Mouse (Mus musculus): ENCODE measurements around the gene Trpc6. TPM values are rescaled to one million over a fixed set of nuclear protein-coding genes. Genes with fewer than 3 reads are reported as not detected.

Gene Trpc6
- total RNA-seq (2022), result 10 to 100 TPM; 29.8 to 36.9 (median 32.5) TPM

DNA sequence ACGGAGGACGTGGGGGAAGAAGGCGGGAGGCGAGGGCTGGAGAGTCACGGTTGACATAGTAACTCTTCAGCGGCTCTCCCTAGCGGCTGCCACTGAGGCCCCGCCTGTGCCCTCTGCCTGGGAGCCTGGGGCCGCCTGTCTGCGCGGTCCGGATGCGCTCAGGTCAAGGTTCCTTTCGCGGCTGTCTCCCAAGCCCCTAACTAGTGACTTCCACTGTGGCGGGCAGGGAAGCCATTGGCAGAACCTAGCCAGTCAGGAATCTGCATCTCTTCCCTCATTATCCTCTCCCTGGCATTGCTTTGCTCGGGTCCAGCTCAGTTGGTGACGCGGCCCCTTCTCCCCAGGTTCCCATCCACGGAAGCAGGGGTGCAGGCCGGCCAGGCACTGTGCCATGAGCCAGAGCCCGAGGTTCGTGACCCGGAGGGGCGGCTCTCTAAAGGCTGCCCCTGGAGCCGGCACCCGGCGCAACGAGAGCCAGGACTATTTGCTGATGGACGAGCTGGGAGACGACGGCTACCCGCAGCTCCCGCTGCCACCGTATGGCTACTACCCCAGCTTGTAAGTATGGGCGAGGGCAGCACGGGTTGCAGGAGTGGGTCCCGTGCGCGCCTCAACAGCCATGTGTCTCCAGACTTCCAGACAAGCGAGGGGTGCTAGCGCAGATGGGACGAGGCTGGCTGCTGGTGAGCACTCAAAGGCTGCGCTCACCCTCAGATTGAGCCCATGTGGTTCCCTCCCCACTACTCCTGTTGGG lies at the start of gene Trpc6:
Gene Trpc6 (plus strand): TSS at position 102 of the 754 bp plus-strand sequence.
- peak; percentile 7 to 21 for DNase-seq (ENCODE audit: low spot score in 2 of 2)

DNA sequence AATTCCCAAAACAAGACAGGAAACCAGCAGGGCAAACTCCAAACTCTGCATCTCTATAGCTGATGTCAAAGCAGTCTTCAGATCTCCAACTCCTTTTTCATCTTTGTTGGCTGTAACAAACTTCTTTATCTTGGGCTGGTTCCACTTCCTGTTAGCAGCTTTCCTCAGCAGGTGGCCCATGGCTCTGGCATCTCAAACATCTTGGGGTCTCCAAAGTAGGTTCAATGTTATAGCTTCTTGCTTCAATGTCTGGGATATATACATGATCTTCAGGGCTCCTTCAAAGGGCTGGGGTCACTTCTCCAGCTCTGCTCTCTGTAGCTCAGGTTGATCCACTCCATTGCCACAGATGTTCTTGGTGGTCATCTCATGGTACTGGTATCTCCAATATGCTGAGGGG lies 23.0 kb upstream of the Trpc6 start:
- DNase-seq (ENCODE audit: low spot score in 2 of 2), result no peak

DNA sequence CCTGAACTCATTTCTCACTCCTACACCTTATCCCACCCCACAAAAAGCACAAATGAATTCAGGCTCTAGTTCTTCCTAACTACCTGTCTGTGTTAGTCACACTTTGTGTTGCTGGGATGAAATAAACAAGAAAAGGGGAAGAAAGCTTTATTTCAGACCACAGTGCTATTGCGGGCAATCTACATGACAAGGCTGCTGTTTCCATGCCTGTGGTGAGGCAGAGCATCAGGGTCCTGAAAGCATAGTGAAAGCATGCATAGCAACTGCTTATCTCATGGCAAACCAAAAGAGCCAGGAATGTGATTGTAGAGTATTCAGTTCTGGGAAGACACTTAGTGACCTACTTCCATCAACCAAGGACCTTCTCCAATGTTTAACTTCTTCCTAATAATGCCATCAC lies 10.3 kb upstream of the Trpc6 start:
- no peak for DNase-seq (ENCODE audit: low spot score in 2 of 2)

DNA sequence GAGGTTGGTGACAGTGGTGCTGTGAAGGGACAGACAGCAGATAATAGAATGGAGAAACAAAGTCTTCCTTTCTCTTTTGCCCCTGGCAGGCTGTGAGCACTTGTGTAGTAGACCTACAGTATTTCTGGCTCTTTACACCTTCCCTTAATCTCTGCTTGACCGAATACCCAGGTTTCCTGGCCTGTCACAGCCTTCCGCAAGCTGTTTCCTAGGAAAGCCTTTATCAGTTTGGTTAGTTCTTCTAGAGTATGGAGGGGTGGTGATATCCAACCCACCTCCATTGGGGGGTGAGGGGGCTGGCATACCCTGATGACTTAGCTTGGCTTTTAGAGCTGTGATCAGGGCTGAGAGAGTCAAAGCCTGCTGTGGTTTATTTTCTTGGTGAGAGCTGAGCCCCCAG lies 1.3 kb downstream of the Trpc6 start:
- DNase-seq (ENCODE audit: low spot score in 2 of 2), result no peak

DNA sequence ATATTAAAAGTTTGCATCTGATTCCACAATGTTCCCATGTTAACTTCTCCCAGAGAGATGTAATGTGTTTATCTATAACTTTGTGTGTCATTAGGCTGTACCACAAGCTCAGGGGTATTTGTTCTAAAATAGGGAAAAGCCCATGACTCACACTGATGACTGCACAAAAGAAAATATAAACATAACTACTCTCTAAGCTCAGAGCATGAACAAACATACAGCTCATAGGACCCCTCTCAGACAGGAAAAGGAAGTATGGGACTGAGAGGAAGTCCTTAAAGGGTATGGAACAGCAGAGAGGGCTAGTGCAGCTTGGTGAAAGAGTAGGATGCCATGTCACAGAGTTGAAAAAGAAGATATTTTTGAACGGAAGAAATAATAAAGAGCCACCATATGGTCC lies 14.6 kb downstream of the Trpc6 start:
- DNase-seq (ENCODE audit: low spot score in 2 of 2), result no peak

DNA sequence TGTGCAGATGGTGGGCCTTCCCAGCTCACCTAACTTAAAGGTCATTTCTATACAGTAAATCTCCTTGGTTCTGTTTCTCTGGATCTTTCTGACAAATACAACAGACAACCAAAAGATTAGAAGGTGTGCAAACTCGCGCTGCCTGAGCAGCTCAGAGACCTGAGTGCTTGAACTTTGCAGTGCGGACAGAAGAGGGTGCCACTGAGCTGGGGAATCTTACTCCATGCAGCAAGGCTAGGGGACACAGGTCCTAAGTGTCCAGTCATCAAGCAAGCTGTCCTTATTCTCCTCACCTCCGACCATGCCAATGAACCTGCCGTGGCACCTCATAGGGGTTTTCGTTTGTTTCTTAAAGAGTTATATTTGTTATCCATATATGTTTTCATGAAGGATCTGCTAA lies 48.7 kb downstream of the Trpc6 start:
- no peak for DNase-seq (ENCODE audit: low spot score in 2 of 2)

DNA sequence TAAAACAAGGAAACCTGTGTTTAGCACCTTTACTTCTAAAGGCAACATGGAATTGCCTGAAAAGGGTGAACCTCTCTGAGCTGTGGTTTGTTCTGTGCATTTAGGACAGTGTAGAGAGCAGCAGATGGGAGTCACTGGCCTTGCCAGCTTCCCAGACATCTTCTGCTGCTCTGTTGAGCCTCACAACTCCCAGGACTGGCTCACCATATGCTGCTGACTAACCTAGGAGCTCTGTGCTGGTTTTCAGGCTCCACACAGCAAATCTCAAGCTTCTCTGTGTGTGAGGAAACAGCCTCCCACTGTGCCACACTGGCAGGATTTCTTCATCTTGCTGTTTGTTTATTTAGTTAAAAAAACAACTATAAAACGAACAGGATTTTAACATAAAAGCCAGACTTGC lies 53.1 kb downstream of the Trpc6 start:
- DNase-seq (ENCODE audit: low spot score in 2 of 2), result peak; percentile 19 to 37

DNA sequence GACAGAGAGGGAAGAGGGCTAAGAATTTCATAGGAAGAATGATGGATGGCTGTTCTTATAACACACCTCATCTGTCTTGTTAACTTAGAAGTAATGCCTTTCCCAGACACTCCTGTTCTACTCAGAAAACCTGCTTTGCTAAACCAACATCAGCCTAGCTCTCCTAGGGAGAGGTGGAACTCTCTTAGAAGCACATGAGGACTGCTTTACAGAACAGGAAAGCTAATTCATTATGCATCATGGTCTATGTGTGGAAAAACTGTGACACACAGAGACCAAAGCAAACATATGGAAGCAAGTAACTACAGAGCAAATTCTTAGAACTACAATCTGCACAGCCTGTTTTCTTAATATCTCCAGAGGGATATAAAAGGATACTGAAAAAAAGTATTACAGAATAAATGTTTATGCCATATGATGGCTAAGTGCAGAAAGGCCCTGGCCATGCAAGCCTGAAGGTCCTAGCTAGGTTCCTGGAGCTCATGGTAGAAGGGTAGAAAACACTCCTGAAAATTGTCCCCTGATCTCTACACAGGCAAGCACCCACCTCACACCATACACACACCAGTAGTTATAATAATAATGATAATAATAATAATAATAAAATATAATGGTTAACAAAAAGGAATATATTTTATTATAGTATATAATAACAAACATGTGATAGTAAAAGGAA lies 63.0 kb downstream of the Trpc6 start:
- DNase-seq (ENCODE audit: low spot score in 2 of 2), result no peak

DNA sequence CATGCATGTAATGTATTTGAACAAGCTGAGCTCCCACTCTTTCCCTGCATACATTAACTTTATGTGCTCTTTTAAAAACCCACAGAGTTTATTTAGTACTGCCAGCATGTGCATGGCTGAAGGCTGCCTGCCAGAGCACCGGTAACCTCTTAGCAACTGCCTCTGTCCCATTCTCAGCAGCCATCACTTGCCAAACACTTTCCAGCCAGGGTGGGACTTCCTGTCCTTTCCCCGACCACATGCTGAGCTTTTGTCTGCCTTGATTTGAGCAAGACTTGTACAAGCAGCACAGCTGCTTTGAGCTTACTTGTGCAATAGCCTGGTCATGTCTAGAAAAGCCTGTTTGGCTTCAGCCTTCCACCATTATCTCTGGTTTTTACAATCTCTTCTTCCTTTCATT lies 90.4 kb downstream of the Trpc6 start:
- DNase-seq (ENCODE audit: low spot score in 2 of 2), result peak in 1 of 2 experiments; percentile 3

DNA sequence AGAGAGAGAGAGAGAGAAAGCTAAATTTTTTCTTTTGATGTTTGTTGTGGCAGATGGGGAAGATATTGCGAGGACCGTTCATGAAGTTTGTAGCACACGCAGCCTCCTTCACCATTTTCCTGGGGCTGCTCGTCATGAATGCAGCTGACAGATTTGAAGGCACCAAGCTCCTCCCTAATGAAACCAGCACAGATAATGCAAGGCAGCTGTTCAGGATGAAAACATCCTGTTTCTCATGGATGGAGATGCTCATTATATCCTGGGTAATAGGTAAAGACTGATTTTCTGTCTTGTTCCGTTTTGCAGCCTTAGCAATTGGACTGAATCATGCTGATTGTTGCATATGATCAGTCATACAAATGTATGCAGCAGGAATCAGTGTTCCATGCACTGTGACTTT lies 99.5 kb downstream of the Trpc6 start:
- no peak for DNase-seq (ENCODE audit: low spot score in 2 of 2)

DNA sequence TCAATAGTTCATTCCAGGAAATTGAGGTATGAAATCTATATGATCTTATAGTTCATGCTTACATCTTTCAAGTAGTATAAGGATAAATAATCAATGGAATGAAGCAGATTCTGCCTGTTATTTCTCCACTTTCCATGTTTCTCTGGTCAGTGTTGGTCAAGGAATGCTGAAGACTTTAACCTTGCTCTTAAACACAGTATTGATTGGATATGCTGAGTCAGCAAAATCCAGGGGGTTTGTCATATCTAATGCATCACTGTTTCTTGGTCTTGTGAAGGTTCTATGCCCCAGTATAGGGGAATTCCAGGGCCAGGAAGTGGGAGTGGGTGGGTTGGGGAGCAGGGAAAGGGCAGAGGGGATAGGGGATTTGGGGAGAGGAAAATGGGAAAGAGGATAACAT lies 111.4 kb downstream of the Trpc6 start:
- DNase-seq (ENCODE audit: low spot score in 2 of 2), result no peak

DNA sequence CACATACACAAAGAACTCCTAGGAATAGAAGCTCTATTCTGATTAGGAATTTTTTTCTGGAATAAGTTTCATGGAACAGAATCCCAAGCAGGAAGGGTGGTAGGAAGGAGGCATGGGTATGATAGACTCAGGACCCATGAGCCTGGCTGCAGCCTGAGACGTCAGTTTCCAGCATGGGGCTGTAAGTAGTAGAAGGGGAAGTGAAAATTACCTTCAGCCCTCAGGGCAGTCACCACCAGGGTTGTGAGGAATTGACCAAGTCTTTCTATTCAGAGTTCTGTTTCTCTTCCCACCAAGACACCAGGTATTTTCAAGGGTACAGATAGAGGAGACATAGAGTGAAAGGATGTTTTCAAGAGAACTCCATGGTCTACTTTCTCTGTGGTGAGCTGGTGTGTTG lies 129.0 kb downstream of the Trpc6 start:
- DNase-seq (ENCODE audit: low spot score in 2 of 2), result no peak

DNA sequence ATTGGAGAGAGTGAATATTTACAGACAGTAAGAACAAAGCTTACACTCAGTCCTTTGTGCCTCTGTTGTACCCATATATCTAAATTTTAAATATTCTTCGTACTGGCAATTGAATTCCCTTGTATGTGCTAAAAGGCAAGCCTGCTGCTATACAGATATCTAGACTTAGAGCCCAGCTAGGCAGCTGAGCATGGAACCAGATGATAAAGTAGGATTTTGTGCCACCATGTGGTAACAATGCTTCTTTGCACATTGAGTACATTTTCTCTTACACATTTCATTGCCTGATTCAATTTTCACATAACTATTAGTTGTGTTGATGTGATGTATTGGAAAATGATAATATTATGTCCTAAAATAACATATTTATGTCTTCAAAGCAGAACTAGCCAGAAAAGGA lies 132.7 kb downstream of the Trpc6 start:
- no peak for DNase-seq (ENCODE audit: low spot score in 2 of 2)

DNA sequence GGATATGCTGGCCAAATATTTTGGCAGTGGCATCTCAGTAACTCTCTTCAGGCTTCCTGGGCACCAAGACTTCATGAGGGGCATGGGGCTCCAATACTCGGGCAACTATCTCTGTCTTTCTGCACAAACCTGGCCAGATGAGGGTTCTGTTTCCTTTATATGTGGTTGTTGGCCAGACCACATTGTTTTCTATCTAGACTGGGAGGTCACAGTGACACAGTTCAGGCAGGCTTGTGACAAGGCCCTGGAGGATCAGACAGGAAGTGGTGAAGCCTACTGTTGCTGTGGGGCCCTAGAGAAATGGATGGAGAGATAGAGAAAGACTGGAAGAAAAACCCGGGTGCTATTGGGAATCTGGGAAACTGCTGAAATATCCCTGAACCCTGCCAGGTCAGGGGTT lies 149.2 kb downstream of the Trpc6 start:
- no peak for DNase-seq (ENCODE audit: low spot score in 2 of 2)

DNA sequence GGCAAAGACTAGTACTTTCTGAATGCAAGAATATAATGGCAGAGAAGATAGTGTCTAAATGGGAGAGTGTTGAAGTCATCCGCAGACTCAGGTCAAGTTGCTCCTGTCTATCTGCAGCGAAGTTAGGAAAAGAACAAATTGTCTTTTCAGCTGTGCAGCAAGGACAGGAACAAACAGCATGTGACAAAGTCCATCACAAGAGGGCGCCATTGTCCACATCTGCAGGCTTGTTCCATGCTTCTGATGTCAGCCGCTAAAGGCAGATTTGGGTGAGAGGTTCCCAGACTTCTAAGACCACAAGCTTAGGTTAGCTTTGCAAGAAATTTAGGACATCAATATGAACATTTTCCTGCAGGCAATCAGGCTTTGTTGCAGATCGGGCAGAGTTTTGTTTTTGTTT lies 156.7 kb downstream of the Trpc6 start:
- DNase-seq (ENCODE audit: low spot score in 2 of 2), result peak; percentile 60 to 86

DNA sequence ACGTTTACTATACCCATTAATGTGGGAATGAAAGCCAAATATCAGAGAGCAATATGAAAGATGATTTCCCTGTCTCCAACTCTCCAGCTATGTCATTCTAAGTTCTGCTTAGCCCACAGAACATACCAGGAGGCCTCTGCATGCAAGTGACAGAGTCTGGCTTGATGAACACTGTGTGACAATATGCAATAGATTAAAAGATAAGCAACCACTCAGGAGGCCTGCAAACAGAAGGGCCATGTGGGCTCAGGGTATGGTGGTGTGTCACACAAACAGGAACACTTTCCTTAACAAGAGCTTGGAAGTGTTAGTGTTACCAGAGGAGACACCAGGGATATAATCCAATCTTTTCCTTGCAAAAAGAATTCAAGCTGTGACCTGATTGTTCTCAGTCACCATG lies 159.6 kb downstream of the Trpc6 start:
- DNase-seq (ENCODE audit: low spot score in 2 of 2), result no peak

DNA sequence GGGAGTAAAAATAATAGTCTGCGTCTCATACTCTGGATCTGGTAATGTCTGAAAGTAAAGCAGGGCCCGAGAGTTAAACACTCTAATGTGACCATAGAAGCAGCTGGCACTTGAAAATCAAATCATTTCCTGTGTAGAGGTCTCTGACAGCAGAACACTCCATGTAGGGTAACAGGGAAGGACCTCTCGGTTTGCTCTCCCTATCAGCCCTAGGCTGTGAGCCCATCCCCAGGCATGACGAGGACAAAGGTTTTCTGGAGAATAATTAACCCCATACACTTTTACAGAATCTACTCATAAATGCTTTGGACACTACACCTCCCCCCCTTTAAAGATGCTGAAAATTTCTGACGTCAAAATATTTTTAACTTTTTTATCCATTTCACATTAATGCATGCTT lies 160.0 kb downstream of the Trpc6 start:
- DNase-seq (ENCODE audit: low spot score in 2 of 2), result no peak

DNA sequence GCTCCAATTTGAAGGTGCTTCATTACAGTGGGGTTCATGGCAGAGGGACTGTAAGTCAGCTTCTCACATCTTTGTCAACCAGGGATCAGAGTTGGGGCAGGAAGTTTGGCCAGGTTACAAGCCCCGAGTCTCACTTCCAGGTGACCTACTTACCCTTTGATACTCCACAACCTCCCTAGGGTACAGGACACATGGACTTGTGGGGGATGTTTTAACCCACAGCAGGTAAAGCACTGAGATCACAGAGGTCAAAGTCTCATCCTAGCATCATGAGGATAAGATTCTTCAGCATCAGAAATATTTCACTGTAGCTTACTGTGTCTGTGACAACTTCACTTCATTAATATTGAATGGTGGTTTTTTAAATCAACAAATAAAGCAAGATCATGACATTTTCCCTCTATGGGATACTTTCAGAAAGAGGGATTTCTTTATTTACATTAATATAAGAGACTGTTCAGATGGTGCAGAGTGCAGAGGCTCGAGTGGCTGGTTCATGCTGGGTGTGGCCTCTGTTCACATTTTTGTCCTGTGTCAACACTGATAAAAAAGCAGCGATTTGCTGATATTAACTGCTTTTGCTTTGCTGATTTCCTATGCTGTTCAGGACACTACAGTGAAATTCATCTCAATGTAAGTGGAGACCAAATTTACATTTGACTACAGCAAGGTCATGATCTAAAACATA lies 166.3 kb downstream of the Trpc6 start:
- no peak for DNase-seq (ENCODE audit: low spot score in 2 of 2)

DNA sequence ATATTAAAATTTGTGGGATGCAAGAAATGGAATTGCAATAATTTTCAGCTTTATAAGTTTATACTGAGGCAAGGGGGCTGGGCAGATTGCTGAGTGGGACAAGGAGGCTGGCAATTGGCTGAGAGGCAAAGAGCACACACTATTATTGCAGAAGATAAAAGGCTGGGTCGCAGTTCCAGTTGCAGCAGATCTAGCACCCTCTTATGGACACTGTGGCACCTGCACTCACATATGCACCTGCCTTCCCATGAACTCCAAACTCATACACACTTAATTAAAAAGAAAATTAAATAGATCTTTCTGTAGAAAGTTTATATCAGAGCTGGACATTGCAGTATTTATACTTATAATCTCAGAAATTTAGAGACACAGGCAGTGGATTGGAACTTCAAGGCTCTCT lies 175.1 kb downstream of the Trpc6 start:
- no peak for DNase-seq (ENCODE audit: low spot score in 2 of 2)

DNA sequence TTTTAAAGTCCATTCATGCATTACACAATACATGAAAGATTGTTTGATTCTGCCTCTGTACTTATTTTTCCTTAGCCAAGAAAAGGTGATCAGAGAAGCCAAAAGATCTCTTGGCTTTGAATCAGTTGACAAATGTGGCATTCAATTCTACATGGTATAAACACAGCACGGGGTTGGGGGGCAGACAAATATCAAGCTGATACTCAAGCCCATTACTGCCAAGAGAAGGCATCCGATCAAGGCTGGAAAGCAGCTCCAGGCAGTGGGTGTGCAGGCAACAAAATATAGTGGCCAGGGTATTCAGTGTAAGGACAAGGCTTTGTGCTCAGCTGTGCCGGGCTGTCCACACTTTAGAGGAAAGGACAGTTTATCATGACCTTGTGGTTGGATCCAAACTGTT lies 185.1 kb downstream of the Trpc6 start:
- DNase-seq (ENCODE audit: low spot score in 2 of 2), result no peak

Measured in layer of hippocampus, adult 8-10 months (tissue).